Comparison of ENCODE assay signal across 7 mouse cellular contexts in genomic region chr16:92313953-92314741, GRCm38 (mm10). TPM values are rescaled to one million over a fixed set of nuclear protein-coding genes. Genes with fewer than 3 reads are reported as not detected.
DNase-seq lines count a peak whose midpoint lies in the region; ATAC-seq and TF ChIP-seq lines count a peak whose summit lies in the region.

No protein-coding gene starts in this region.

- H3K4me2 ChIP-seq in embryonic facial prominence, embryonic 13.5 days: no peak overlapping the region
- no peak overlapping the region for H3K4me2 ChIP-seq in heart, embryonic 16.5 days (ENCODE audit: low read depth, low read length)
- H3K4me2 ChIP-seq in lung, embryonic 14.5 days: no peak overlapping the region

- peak; percentile 24 for DNase-seq in adrenal gland, postnatal 25 days
- peak; percentile 28 to 45 for DNase-seq in kidney, postnatal 36 days
- peak; percentile 88 for DNase-seq in lung, embryonic 14.5 days

- no peak overlapping the region for H3K9ac ChIP-seq in ES-Bruce4 (ENCODE audit: low read depth, poor library complexity, severe bottlenecking)
- no peak overlapping the region for H3K9ac ChIP-seq in embryonic facial prominence, embryonic 13.5 days
- no peak overlapping the region for H3K9ac ChIP-seq in heart, embryonic 16.5 days (ENCODE audit: low read length)
- no peak overlapping the region for H3K9ac ChIP-seq in lung, embryonic 14.5 days

- peak; percentile 76; the same call in 1 of the 2 replicates for ATAC-seq in embryonic facial prominence, embryonic 13.5 days (ENCODE audit: insufficient number of reproducible peaks, insufficient read depth, low FRiP score, low TSS enrichment, low read depth)
- ATAC-seq in heart, embryonic 16.5 days (replicated peaks; ENCODE audit: extremely low read depth, insufficient read depth, low FRiP score): peak; percentile 52; the same call in 1 of the 2 replicates
- ATAC-seq in lung, embryonic 14.5 days (ENCODE audit: insufficient read depth): peak; percentile 78

- no peaks in the 10 kb centered on the region for H3K9me3 ChIP-seq in ES-Bruce4 (replicated peaks; ENCODE audit: control insufficient read depth, insufficient read depth, low read length, poor library complexity, severe bottlenecking)
- no peaks in the 10 kb centered on the region for H3K9me3 ChIP-seq in embryonic facial prominence, embryonic 13.5 days
- 0 out of 2 replicates have a peak, but pooled peaks cover 3% of the 10 kb centered on the region for H3K9me3 ChIP-seq in heart, embryonic 16.5 days (replicated peaks; ENCODE audit: control insufficient read depth, low read length)
- H3K9me3 ChIP-seq in lung, embryonic 14.5 days (ENCODE audit: low read depth, low read length): no peaks in the 10 kb centered on the region

- TF ChIP-seq EP300 in ES-Bruce4 (IDR thresholded peaks at IDR 0.05; ENCODE audit: insufficient read depth, low read depth, low read length): no peak

- 41% methylated on average over 13 of the region's 13 CpGs for whole genome bisulfite sequencing in embryonic facial prominence, embryonic 13.5 days
- WGBS in heart, embryonic 16.5 days: 50% methylated on average over 13 of the region's 13 CpGs
- 47% methylated on average over 13 of the region's 13 CpGs for WGBS in lung, embryonic 14.5 days
- 44% methylated on average over 13 of the region's 13 CpGs for WGBS in olfactory bulb, adult 2 months

- H3K36me3 ChIP-seq in ES-Bruce4 (ENCODE audit: control insufficient read depth, insufficient read depth, low read length, poor library complexity, severe bottlenecking): no peaks in the 10 kb centered on the region
- peaks cover 43% of the 10 kb centered on the region for H3K36me3 ChIP-seq in embryonic facial prominence, embryonic 13.5 days
- H3K36me3 ChIP-seq in heart, embryonic 16.5 days (ENCODE audit: control insufficient read depth, insufficient read depth): peaks cover 14% of the 10 kb centered on the region
- peaks cover 27% of the 10 kb centered on the region; the same call in 1 of the 2 replicates for H3K36me3 ChIP-seq in lung, embryonic 14.5 days (ENCODE audit: insufficient read depth)

- H3K4me1 ChIP-seq in ES-Bruce4 (ENCODE audit: control insufficient read depth, insufficient read depth, low read length): no peaks in the 10 kb centered on the region
- peaks cover 3% of the 10 kb centered on the region; the same call in 1 of the 2 replicates for H3K4me1 ChIP-seq in embryonic facial prominence, embryonic 13.5 days
- 0 out of 2 replicates have a peak, but pooled peaks cover 2% of the 10 kb centered on the region for H3K4me1 ChIP-seq in heart, embryonic 16.5 days (ENCODE audit: control insufficient read depth, insufficient read depth, low read length)
- H3K4me1 ChIP-seq in lung, embryonic 14.5 days (ENCODE audit: insufficient read depth): no peaks in the 10 kb centered on the region
- H3K4me1 ChIP-seq in olfactory bulb, adult 2 months (ENCODE audit: control insufficient read depth, insufficient read depth, low read length): no peaks in the 10 kb centered on the region

- no peaks in the 10 kb centered on the region for H3K27me3 ChIP-seq in ES-Bruce4 (ENCODE audit: control insufficient read depth, insufficient read depth, low read length, poor library complexity, severe bottlenecking)
- no peaks in the 10 kb centered on the region for H3K27me3 ChIP-seq in embryonic facial prominence, embryonic 13.5 days
- H3K27me3 ChIP-seq in heart, embryonic 16.5 days (ENCODE audit: control insufficient read depth, insufficient read depth, low read length): no peaks in the 10 kb centered on the region
- no peaks in the 10 kb centered on the region for H3K27me3 ChIP-seq in lung, embryonic 14.5 days (ENCODE audit: insufficient read depth, low read length)

- peak; percentile 77 for TF ChIP-seq CTCF in ES-Bruce4 (IDR thresholded peaks at IDR 0.05; ENCODE audit: low read depth, low read length)
- peak; percentile 96 for TF ChIP-seq CTCF in lung, embryonic 14.5 days (IDR thresholded peaks at IDR 0.05; ENCODE audit: low read depth)
- TF ChIP-seq CTCF in olfactory bulb, adult 2 months (IDR thresholded peaks at IDR 0.05; ENCODE audit: insufficient read depth, low read depth, low read length): peak; percentile 51; the same call in 1 of the 2 replicates

- no peak for TF ChIP-seq POLR2A in ES-Bruce4 (IDR thresholded peaks at IDR 0.05; ENCODE audit: insufficient read depth, low read length)
- TF ChIP-seq POLR2A in olfactory bulb, adult 2 months (IDR thresholded peaks at IDR 0.05; ENCODE audit: insufficient read depth, low read depth, low read length): no peak

- H3K4me3 ChIP-seq in ES-Bruce4 (ENCODE audit: low read depth, low read length): no peak overlapping the region
- H3K4me3 ChIP-seq in embryonic facial prominence, embryonic 13.5 days: no peak overlapping the region
- no peak overlapping the region for H3K4me3 ChIP-seq in heart, embryonic 16.5 days (ENCODE audit: low read length)
- no peak overlapping the region for H3K4me3 ChIP-seq in lung, embryonic 14.5 days (ENCODE audit: low read depth, low read length)
- H3K4me3 ChIP-seq in olfactory bulb, adult 2 months (ENCODE audit: insufficient read depth, low read depth, low read length): no peak overlapping the region

- no peak overlapping the region for H3K27ac ChIP-seq in ES-Bruce4 (ENCODE audit: insufficient read depth, low read length)
- H3K27ac ChIP-seq in embryonic facial prominence, embryonic 13.5 days: no peak overlapping the region
- no peak overlapping the region for H3K27ac ChIP-seq in heart, embryonic 16.5 days (ENCODE audit: low read length)
- no peak overlapping the region for H3K27ac ChIP-seq in lung, embryonic 14.5 days (ENCODE audit: low read depth)
- H3K27ac ChIP-seq in olfactory bulb, adult 2 months (ENCODE audit: insufficient read depth, low read depth, low read length): no peak overlapping the region

RNA-seq across cellular contexts. Expression of gene Fam243, which starts 7.1 kb away (rescaled TPM):
- not detected in 2 replicates for polyA plus RNA-seq in ES-Bruce4 (2011; ENCODE audit: insufficient read depth, insufficient read length, low read depth, missing spikeins)
- total RNA-seq in adrenal gland, postnatal 25 days (2021): not detected in 2 replicates
- not detected in 2 replicates for polyA plus RNA-seq in embryonic facial prominence, embryonic 13.5 days (2015; fragmentation: Nextera tagmentation; extraction: Ambion mirVana)
- 0.05 TPM in 1 of 2 replicates, not detected in the other for polyA plus RNA-seq in heart, embryonic 16.5 days (2015; fragmentation: Nextera tagmentation; extraction: Ambion mirVana)
- not detected in 2 replicates for polyA plus RNA-seq in lung, embryonic 14.5 days (2014; fragmentation: Nextera tagmentation; extraction: Ambion mirVana)
- polyA plus RNA-seq in olfactory bulb, adult 2 months (2012; ENCODE audit: insufficient read depth, insufficient read length, low replicate concordance, missing spikeins): not detected in 2 replicates

RNA-seq across cellular contexts. Expression of gene Smim11, which starts 13.1 kb away (rescaled TPM):
- polyA plus RNA-seq in ES-Bruce4 (2011; ENCODE audit: insufficient read depth, insufficient read length, low read depth, missing spikeins): 28.7 and 37.2 TPM in 2 replicates
- total RNA-seq in adrenal gland, postnatal 25 days (2021): 72.8 and 74.9 TPM in 2 replicates
- polyA plus RNA-seq in embryonic facial prominence, embryonic 13.5 days (2015; fragmentation: Nextera tagmentation; extraction: Ambion mirVana): 128 and 138 TPM in 2 replicates
- polyA plus RNA-seq in heart, embryonic 16.5 days (2015; fragmentation: Nextera tagmentation; extraction: Ambion mirVana): 120 and 124 TPM in 2 replicates
- 130 and 134 TPM in 2 replicates for polyA plus RNA-seq in lung, embryonic 14.5 days (2014; fragmentation: Nextera tagmentation; extraction: Ambion mirVana)
- not detected in 2 replicates for polyA plus RNA-seq in olfactory bulb, adult 2 months (2012; ENCODE audit: insufficient read depth, insufficient read length, low replicate concordance, missing spikeins)

RNA-seq across cellular contexts. Expression of gene Kcne2, which starts 22.0 kb away (rescaled TPM):
- not detected in 2 replicates for polyA plus RNA-seq in ES-Bruce4 (2011; ENCODE audit: insufficient read depth, insufficient read length, low read depth, missing spikeins)
- total RNA-seq in adrenal gland, postnatal 25 days (2021): not detected in 2 replicates
- polyA plus RNA-seq in embryonic facial prominence, embryonic 13.5 days (2015; fragmentation: Nextera tagmentation; extraction: Ambion mirVana): 0.15 and 0.41 TPM in 2 replicates
- 1.1 and 1.3 TPM in 2 replicates for polyA plus RNA-seq in heart, embryonic 16.5 days (2015; fragmentation: Nextera tagmentation; extraction: Ambion mirVana)
- 0.21 and 0.26 TPM in 2 replicates for polyA plus RNA-seq in lung, embryonic 14.5 days (2014; fragmentation: Nextera tagmentation; extraction: Ambion mirVana)
- polyA plus RNA-seq in olfactory bulb, adult 2 months (2012; ENCODE audit: insufficient read depth, insufficient read length, low replicate concordance, missing spikeins): not detected in 2 replicates

RNA-seq across cellular contexts. Expression of gene Kcne1, which starts 45.1 kb away (rescaled TPM):
- not detected in 2 replicates for polyA plus RNA-seq in ES-Bruce4 (2011; ENCODE audit: insufficient read depth, insufficient read length, low read depth, missing spikeins)
- not detected in 2 replicates for total RNA-seq in adrenal gland, postnatal 25 days (2021)
- polyA plus RNA-seq in embryonic facial prominence, embryonic 13.5 days (2015; fragmentation: Nextera tagmentation; extraction: Ambion mirVana): 0.13 and 0.74 TPM in 2 replicates
- 166 and 187 TPM in 2 replicates for polyA plus RNA-seq in heart, embryonic 16.5 days (2015; fragmentation: Nextera tagmentation; extraction: Ambion mirVana)
- polyA plus RNA-seq in lung, embryonic 14.5 days (2014; fragmentation: Nextera tagmentation; extraction: Ambion mirVana): 0.22 TPM in 1 of 2 replicates, not detected in the other
- polyA plus RNA-seq in olfactory bulb, adult 2 months (2012; ENCODE audit: insufficient read depth, insufficient read length, low replicate concordance, missing spikeins): not detected in 2 replicates

Comparison
In these comparisons a context has a peak if more than half of its experiments do, and no peak if none do; other contexts are left out.
1. DNase-seq: peak in every context shown above with its lines; median percentile 88 in lung, embryonic 14.5 days; 36 in kidney, postnatal 36 days; 24 in adrenal gland, postnatal 25 days.